Mouse (Mus musculus): ENCODE measurements around the gene Snrnp70. TPM values are rescaled to one million over a fixed set of nuclear protein-coding genes. Genes with fewer than 3 reads are reported as not detected.

Gene Snrnp70
- polyA plus RNA-seq, 1 experiment from 2014 or later, result 62.0 TPM

DNA sequence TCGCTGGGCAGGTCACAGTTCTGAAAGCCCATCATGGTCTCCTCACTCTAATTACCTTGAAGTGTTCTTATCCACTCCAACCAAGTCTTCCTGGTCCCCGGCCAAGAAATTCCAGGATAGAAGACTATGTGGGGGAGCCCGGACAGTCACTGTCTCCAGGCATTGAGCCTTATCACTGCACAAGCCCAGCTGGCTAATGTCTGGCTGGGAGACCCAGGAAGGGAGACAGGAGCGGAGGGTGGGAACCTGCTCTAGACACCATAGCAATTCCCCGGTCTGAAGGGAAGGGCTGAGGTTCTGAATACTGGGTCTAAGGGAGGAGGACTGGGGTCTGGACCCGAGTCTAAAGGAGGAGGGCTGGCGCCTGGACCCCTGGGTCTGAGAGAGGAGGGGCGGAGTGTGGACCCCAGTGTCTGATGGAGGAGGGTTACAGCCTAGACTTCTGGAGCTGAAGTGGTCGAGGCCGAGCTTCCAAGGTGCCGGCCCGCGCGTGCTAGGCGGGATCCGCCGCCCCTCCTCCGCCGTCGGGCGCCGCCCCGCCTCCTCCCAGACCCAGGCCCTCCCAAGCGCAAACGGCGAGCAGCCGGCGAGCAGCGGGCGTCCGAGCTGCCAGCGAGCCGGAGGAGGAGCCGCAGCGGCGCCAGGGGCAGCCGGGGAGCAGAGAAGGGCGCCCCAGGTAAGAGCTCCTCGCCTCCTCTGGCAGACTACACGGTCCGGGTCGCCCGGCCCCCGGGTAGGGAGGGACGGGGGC is 17.7 kb upstream of the Snrnp70 start, which contains the start of gene Ntf5:
Ntf5 (plus strand) TSS at position 583 of the 751 bp plus-strand sequence.
- WGBS, result 3% methylated on average over 33 of the region's 45 CpGs
- Histone ChIP-seq H3K4me2 (peak within 1 kb of the TSS; percentile 60), H3K9ac (ENCODE audit: low read length) (peak within 1 kb of the TSS; percentile 22), H3K9me3 (ENCODE audit: control insufficient read depth, low read length) (no peaks in the 10 kb centered on the region), H3K4me1 (ENCODE audit: control insufficient read depth, insufficient read depth, low read length) (peaks cover 4% of the 10 kb centered on the region), H3K27ac (ENCODE audit: low read depth, low read length) (no peak within 1 kb of the TSS), H3K4me3 (ENCODE audit: low read depth, low read length) (peak within 1 kb of the TSS; percentile 42), H3K36me3 (ENCODE audit: control insufficient read depth, insufficient read depth, low read length) (no peaks in the 10 kb centered on the region), H3K27me3 (ENCODE audit: control insufficient read depth, insufficient read depth, low read length) (peaks cover 82% of the 10 kb centered on the region)
- ATAC-seq (ENCODE audit: low FRiP score) (peak; percentile 64), DNase-seq (ENCODE audit: low spot score, missing footprints) (peak; percentile 90)

GRCm38 (mm10) chr7:45412421-45412820 is 16.9 kb upstream of the Snrnp70 start:
- Histone ChIP-seq H3K4me1 (ENCODE audit: control insufficient read depth, insufficient read depth, low read length) (peaks cover 4% of the 10 kb centered on the region), H3K27me3 (ENCODE audit: control insufficient read depth, insufficient read depth, low read length) (peaks cover 83% of the 10 kb centered on the region), H3K36me3 (ENCODE audit: control insufficient read depth, insufficient read depth, low read length) (no peaks in the 10 kb centered on the region), H3K4me3 (ENCODE audit: low read depth, low read length) (no peak overlapping the region), H3K4me2 (no peak overlapping the region), H3K27ac (ENCODE audit: low read depth, low read length) (no peak overlapping the region), H3K9me3 (ENCODE audit: control insufficient read depth, low read length) (no peaks in the 10 kb centered on the region), H3K9ac (ENCODE audit: low read length) (no peak overlapping the region)
- peak; percentile 82 for DNase-seq (ENCODE audit: low spot score, missing footprints)
- 91% methylated on average over 2 of the region's 2 CpGs for WGBS
- ATAC-seq (ENCODE audit: low FRiP score), result no peak

GRCm38 (mm10) chr7:45409497-45410163 is 14.1 kb upstream of the Snrnp70 start:
- no peak overlapping the region for H3K27ac ChIP-seq (ENCODE audit: low read depth, low read length)
- DNase-seq (ENCODE audit: low spot score, missing footprints) (peak; percentile 10), ATAC-seq (ENCODE audit: low FRiP score) (no peak)
- 83% methylated on average over 8 of the region's 8 CpGs for WGBS
- peaks cover 82% of the 10 kb centered on the region for H3K27me3 ChIP-seq (ENCODE audit: control insufficient read depth, insufficient read depth, low read length)
- H3K9me3 ChIP-seq (ENCODE audit: control insufficient read depth, low read length), result no peaks in the 10 kb centered on the region
- H3K4me2 ChIP-seq, result no peak overlapping the region
- no peak overlapping the region for H3K9ac ChIP-seq (ENCODE audit: low read length)
- H3K4me1 ChIP-seq (ENCODE audit: control insufficient read depth, insufficient read depth, low read length), result peaks cover 6% of the 10 kb centered on the region
- no peak overlapping the region for H3K4me3 ChIP-seq (ENCODE audit: low read depth, low read length)
- H3K36me3 ChIP-seq (ENCODE audit: control insufficient read depth, insufficient read depth, low read length), result no peaks in the 10 kb centered on the region

GRCm38 (mm10) chr7:45408949-45409348 is 13.4 kb upstream of the Snrnp70 start:
- no peak overlapping the region for H3K9ac ChIP-seq (ENCODE audit: low read length)
- peaks cover 5% of the 10 kb centered on the region for H3K4me1 ChIP-seq (ENCODE audit: control insufficient read depth, insufficient read depth, low read length)
- ATAC-seq (ENCODE audit: low FRiP score), result no peak
- DNase-seq (ENCODE audit: low spot score, missing footprints), result peak; percentile 60
- 86% methylated on average over 17 of the region's 17 CpGs for WGBS
- no peaks in the 10 kb centered on the region for H3K9me3 ChIP-seq (ENCODE audit: control insufficient read depth, low read length)
- no peaks in the 10 kb centered on the region for H3K36me3 ChIP-seq (ENCODE audit: control insufficient read depth, insufficient read depth, low read length)
- no peak overlapping the region for H3K4me3 ChIP-seq (ENCODE audit: low read depth, low read length)
- no peak overlapping the region for H3K27ac ChIP-seq (ENCODE audit: low read depth, low read length)
- no peak overlapping the region for H3K4me2 ChIP-seq
- H3K27me3 ChIP-seq (ENCODE audit: control insufficient read depth, insufficient read depth, low read length), result peaks cover 75% of the 10 kb centered on the region

DNA sequence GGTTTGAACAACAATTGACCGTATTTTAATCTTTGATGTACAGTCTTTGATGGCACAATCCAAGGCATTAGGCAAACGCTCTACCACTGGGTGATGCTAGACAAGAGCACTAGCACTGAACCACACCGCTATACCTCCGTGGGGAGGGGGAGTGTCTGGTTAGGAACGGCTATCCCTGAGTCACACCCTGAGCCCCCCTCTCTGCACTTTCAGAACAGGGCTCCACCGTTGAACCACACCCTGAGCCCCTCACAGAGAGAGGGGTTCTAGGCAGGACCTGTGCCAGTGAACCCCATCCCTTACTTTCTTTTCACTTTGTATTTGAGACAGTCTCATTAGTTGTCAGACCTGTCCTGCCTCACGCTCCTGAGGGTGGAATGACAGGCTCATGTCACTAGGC is 12.8 kb upstream of the Snrnp70 start:
- H3K27me3 ChIP-seq (ENCODE audit: control insufficient read depth, insufficient read depth, low read length), result peaks cover 70% of the 10 kb centered on the region
- no peak overlapping the region for H3K4me3 ChIP-seq (ENCODE audit: low read depth, low read length)
- H3K27ac ChIP-seq (ENCODE audit: low read depth, low read length), result no peak overlapping the region
- DNase-seq (ENCODE audit: low spot score, missing footprints) (peak; percentile 80), ATAC-seq (ENCODE audit: low FRiP score) (no peak)
- WGBS, result 73% methylated on average over 7 of the region's 7 CpGs
- H3K9me3 ChIP-seq (ENCODE audit: control insufficient read depth, low read length), result no peaks in the 10 kb centered on the region
- no peaks in the 10 kb centered on the region for H3K36me3 ChIP-seq (ENCODE audit: control insufficient read depth, insufficient read depth, low read length)
- H3K4me1 ChIP-seq (ENCODE audit: control insufficient read depth, insufficient read depth, low read length), result peaks cover 2% of the 10 kb centered on the region
- H3K4me2 ChIP-seq, result no peak overlapping the region
- no peak overlapping the region for H3K9ac ChIP-seq (ENCODE audit: low read length)

DNA sequence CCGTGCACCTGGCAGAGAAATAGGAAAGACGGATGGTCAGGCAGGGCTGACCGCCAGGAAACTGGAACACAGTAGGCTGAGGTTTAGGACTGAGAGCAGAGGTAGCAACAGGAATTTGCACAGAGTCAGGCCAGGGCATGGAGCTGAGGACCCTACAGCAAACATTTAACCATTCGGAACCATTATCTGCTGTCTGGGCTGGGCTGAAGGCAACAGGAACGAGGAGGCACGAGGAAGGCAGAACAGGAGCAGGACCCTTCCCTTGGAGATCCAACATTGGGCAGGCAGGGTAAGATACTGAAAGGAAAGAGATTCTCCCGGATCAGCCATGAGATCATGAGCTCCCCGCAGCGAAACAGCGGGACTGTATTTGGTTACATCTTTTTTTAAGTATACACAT is 12.3 kb upstream of the Snrnp70 start:
- ATAC-seq (ENCODE audit: low FRiP score) (no peak), DNase-seq (ENCODE audit: low spot score, missing footprints) (peak; percentile 81)
- WGBS, result 84% methylated on average over 10 of the region's 10 CpGs
- H3K4me2 ChIP-seq, result no peak overlapping the region
- H3K36me3 ChIP-seq (ENCODE audit: control insufficient read depth, insufficient read depth, low read length), result no peaks in the 10 kb centered on the region
- H3K9ac ChIP-seq (ENCODE audit: low read length), result no peak overlapping the region
- peaks cover 2% of the 10 kb centered on the region for H3K4me1 ChIP-seq (ENCODE audit: control insufficient read depth, insufficient read depth, low read length)
- H3K27ac ChIP-seq (ENCODE audit: low read depth, low read length), result no peak overlapping the region
- no peaks in the 10 kb centered on the region for H3K9me3 ChIP-seq (ENCODE audit: control insufficient read depth, low read length)
- peaks cover 64% of the 10 kb centered on the region for H3K27me3 ChIP-seq (ENCODE audit: control insufficient read depth, insufficient read depth, low read length)
- no peak overlapping the region for H3K4me3 ChIP-seq (ENCODE audit: low read depth, low read length)

DNA sequence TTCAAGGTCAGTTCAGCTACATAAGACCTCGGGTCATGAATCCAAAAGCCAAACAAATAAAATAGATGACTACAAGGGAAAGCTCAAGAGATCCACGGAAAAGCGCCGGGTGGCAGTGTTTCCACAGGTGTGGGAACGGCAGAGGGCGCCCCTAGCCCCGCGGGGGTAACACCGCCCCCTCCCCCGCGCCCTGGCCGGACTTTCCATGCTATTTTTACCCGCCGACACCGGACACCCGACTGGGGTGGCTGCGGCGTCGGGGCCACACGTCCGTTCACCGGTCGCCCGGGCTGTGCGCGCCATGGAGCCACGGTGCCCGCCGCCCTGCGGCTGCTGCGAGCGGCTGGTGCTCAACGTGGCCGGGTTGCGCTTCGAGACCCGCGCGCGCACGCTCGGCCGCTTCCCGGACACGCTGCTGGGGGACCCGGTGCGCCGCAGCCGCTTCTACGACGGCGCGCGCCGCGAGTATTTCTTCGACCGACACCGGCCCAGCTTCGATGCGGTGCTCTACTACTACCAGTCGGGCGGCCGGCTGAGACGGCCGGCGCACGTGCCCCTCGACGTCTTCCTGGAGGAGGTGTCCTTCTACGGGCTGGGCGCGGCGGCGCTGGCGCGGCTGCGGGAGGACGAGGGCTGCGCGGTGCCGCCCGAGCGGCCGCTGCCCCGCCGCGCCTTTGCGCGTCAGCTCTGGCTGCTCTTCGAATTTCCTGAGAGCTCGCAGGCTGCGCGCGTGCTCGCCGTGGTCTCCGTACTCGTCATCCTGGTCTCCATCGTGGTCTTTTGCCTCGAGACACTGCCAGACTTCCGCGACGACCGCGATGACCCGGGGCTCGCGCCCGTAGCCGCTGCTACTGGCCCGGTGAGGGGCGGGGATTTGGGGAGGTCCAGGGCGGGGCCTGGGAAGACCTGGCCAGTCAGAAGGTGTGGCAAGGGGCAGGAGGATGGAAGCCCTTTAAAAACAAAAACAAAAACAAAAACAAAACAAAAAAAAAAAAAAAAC is 10.9 kb upstream of the Snrnp70 start:
- H3K27ac ChIP-seq (ENCODE audit: low read depth, low read length), result no peak overlapping the region
- peaks cover 2% of the 10 kb centered on the region for H3K4me1 ChIP-seq (ENCODE audit: control insufficient read depth, insufficient read depth, low read length)
- peak overlapping the region; percentile 20 for H3K4me3 ChIP-seq (ENCODE audit: low read depth, low read length)
- ATAC-seq (ENCODE audit: low FRiP score), result no peak
- H3K9me3 ChIP-seq (ENCODE audit: control insufficient read depth, low read length), result no peaks in the 10 kb centered on the region
- H3K27me3 ChIP-seq (ENCODE audit: control insufficient read depth, insufficient read depth, low read length), result peaks cover 56% of the 10 kb centered on the region
- peak; percentile 89 for DNase-seq (ENCODE audit: low spot score, missing footprints)
- H3K4me2 ChIP-seq, result peak overlapping the region; percentile 34
- 0 out of 2 replicates have a peak overlapping the region, but pooled peaks have one; percentile 4 for H3K9ac ChIP-seq (ENCODE audit: low read length)
- H3K36me3 ChIP-seq (ENCODE audit: control insufficient read depth, insufficient read depth, low read length), result no peaks in the 10 kb centered on the region
- 3% methylated on average over 113 of the region's 114 CpGs for WGBS

DNA sequence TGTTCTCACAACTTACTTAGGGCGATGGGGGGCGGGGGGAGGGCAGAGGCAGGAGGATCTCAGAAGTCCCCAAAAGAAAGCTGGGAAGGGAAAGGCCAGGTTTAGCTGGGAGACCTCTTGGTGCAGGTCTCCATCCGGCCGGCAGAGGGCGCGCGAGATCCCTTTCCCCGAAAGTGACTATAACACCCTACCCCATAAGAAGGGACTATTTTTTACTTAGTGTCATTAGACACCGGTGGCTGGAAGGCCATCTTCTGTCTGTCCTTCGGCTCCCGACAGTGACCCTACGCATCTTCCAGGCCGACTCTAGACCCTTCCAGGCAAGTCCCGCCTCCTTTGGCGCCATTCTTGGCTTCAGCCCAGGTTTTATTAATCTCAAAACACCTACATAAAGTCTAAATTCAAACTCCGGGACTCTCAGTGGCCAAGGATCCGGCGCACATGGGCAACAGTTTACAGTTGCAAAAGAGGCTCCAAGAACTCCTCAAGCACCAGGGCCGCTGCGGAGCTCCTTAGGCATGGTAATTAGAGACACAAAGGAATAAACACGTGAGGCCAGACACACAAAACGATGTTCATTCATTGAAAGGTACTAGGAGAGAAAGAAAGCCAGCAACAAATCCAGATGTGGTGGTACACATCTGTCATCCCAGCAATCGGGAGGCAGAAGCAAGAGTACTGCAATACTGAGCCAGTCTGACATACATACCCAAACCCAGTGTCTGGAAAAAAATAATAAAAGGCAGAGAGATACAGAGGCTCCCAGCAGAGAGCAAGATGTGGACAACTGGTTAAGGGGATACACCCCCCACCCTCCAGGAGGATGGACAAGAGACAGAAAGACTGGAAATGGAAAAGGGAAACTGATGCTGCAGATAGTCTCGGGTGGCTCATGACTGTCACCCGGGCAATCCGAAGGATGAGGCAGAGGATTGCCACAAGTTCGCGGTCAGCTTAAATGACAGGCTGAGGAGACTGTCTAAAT is 9.8 kb upstream of the Snrnp70 start, which contains the start of gene Kcna7:
Kcna7 (plus strand) TSS at position 563 of the 985 bp plus-strand sequence.
- H3K27ac ChIP-seq (ENCODE audit: low read depth, low read length), result no peak within 1 kb of the TSS
- H3K4me2 ChIP-seq, result peak within 1 kb of the TSS; percentile 34
- H3K9ac ChIP-seq (ENCODE audit: low read length), result 0 out of 2 replicates have a peak within 1 kb of the TSS, but pooled peaks have one; percentile 4
- 12% methylated on average over 28 of the region's 28 CpGs for WGBS
- peak; percentile 59 for ATAC-seq (ENCODE audit: low FRiP score)
- H3K27me3 ChIP-seq (ENCODE audit: control insufficient read depth, insufficient read depth, low read length), result peaks cover 47% of the 10 kb centered on the region
- H3K4me3 ChIP-seq (ENCODE audit: low read depth, low read length), result peak within 1 kb of the TSS; percentile 20
- no peaks in the 10 kb centered on the region for H3K36me3 ChIP-seq (ENCODE audit: control insufficient read depth, insufficient read depth, low read length)
- H3K4me1 ChIP-seq (ENCODE audit: control insufficient read depth, insufficient read depth, low read length), result peaks cover 2% of the 10 kb centered on the region
- DNase-seq (ENCODE audit: low spot score, missing footprints), result peak; percentile 94
- H3K9me3 ChIP-seq (ENCODE audit: control insufficient read depth, low read length), result no peaks in the 10 kb centered on the region
